Mouse (Mus musculus) C2C12 (cell line): Measurements from ENCODE around the gene Lef1. TPM values are rescaled to one million over a fixed set of nuclear protein-coding genes. Genes with fewer than 3 reads are reported as not detected.

Experiments used
- H3K27me3 ChIP-seq: one replicate; pipeline ENCODE4 v1.6.1; 2011; ENCODE audit not compliant: control insufficient read depth, insufficient read depth, insufficient read length
- H3K36me3 ChIP-seq: one replicate; pipeline ENCODE4 v1.6.1; 2011; ENCODE audit not compliant: control insufficient read depth, insufficient read depth
- H3K4me3 ChIP-seq: one replicate; pipeline ENCODE4 v1.5.1; 2011; ENCODE audit warnings: mild to moderate bottlenecking, control low read depth; ENCODE audit not compliant: poor library complexity, insufficient read depth, severe bottlenecking
- H3K79me2 ChIP-seq: one replicate; pipeline ENCODE4 v1.6.1; 2011; ENCODE audit not compliant: control insufficient read depth, insufficient read depth
- H3K79me3 ChIP-seq: one replicate; pipeline ENCODE4 v1.6.1; 2011; ENCODE audit warnings: low read depth, control low read depth
- H3ac ChIP-seq: one replicate; pipeline ENCODE3; 2011; ENCODE audit warnings: low read depth; ENCODE audit not compliant: control insufficient read depth, insufficient read length
- CEBPB ChIP-seq: IDR thresholded peaks from one replicate; pipeline ENCODE4 v1.6.1; 2011; ENCODE audit warnings: low read depth, mild to moderate bottlenecking, control low read depth, moderate library complexity
- CTCF ChIP-seq: IDR thresholded peaks from one replicate; pipeline ENCODE4 v1.5.1; 2011; ENCODE audit not compliant: control insufficient read depth, insufficient read depth, insufficient read length
- FOSL1 ChIP-seq: IDR thresholded peaks from one replicate; pipeline ENCODE4 v1.8.0; 2011; ENCODE audit warnings: mild to moderate bottlenecking, low read length; ENCODE audit not compliant: poor library complexity, insufficient read depth, severe bottlenecking
- MAX ChIP-seq: IDR thresholded peaks from one replicate; pipeline ENCODE4 v1.6.1; 2011; ENCODE audit warnings: mild to moderate bottlenecking, control low read depth
- MYOD1 ChIP-seq: IDR thresholded peaks from one replicate; pipeline ENCODE4 v1.6.1; 2011; ENCODE audit warnings: low read depth; ENCODE audit not compliant: control insufficient read depth, insufficient read length
- MYOG ChIP-seq: IDR thresholded peaks from one replicate; pipeline ENCODE4 v1.6.1; 2011; ENCODE audit not compliant: control insufficient read depth, insufficient read length; ENCODE audit errors: extremely low read depth
- USF1 ChIP-seq: IDR thresholded peaks from one replicate; pipeline ENCODE4 v1.6.1; 2011; ENCODE audit warnings: low read depth, mild to moderate bottlenecking, control low read depth, moderate library complexity
- polyA plus RNA-seq: library from polyadenylated mRNA; unstranded; fragments of >200 nt; fragmentation: generic; extraction: Trizol; gene quantifications from one replicate; pipeline ENCODE4 v1.2.1, GENCODE M21; 2012; ENCODE audit warnings: missing spikeins

Gene Lef1
- polyA plus RNA-seq, 1 experiment = 4.6 TPM

- H3ac ChIP-seq = no peak overlapping the region
- H3K79me3 ChIP-seq = no peaks in the 10 kb centered on the region
- no peaks in the 10 kb centered on the region for H3K27me3 ChIP-seq
- H3K79me2 ChIP-seq = no peaks in the 10 kb centered on the region
- H3K36me3 ChIP-seq = no peaks in the 10 kb centered on the region
- H3K4me3 ChIP-seq = no peak overlapping the region
- TF ChIP-seq FOSL1 (no peak), CEBPB (no peak), CTCF (no peak), MYOG (no peak), MAX (no peak), MYOD1 (no peak), USF1 (no peak)
Observed at GRCm38 (mm10) chr3:131117352-131117751, 7.1 kb downstream of the Lef1 start.

GRCm38 (mm10) chr3:131117883-131118282 lies 7.6 kb downstream of the Lef1 start:
- H3K4me3 ChIP-seq = no peak overlapping the region
- H3K79me3 ChIP-seq = no peaks in the 10 kb centered on the region
- H3K36me3 ChIP-seq = no peaks in the 10 kb centered on the region
- no peaks in the 10 kb centered on the region for H3K79me2 ChIP-seq
- H3K27me3 ChIP-seq = no peaks in the 10 kb centered on the region
- H3ac ChIP-seq = no peak overlapping the region
- TF ChIP-seq CTCF (no peak), FOSL1 (no peak), USF1 (no peak), MYOD1 (no peak), CEBPB (no peak), MAX (no peak)

DNA sequence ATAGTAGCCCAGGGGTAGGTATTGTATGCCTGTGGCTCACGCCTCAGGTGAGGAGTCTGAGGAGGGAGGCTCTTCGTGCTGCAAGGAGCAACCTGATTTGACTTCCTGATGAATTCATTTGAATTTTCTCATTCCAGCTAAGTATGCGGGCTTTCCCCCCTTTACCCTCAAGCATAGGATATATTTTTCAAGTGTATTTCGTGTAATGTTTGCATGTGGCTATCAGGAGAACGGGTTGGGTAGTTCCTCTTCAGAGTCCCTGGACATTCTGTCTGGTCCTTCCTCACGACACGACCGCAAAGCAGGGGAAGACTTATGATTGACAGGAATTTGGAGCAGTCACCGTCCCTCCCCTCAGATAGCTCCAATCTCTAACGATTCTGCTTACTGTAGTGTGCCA lies 9.2 kb downstream of the Lef1 start:
- H3K27me3 ChIP-seq = no peaks in the 10 kb centered on the region
- H3K4me3 ChIP-seq = no peak overlapping the region
- H3K36me3 ChIP-seq = no peaks in the 10 kb centered on the region
- H3K79me3 ChIP-seq = no peaks in the 10 kb centered on the region
- TF ChIP-seq MAX (no peak), CEBPB (no peak), USF1 (no peak), FOSL1 (no peak), MYOG (no peak), CTCF (no peak), MYOD1 (no peak)
- no peak overlapping the region for H3ac ChIP-seq
- no peaks in the 10 kb centered on the region for H3K79me2 ChIP-seq

GRCm38 (mm10) chr3:131123501-131123900 lies 13.2 kb downstream of the Lef1 start:
- no peak overlapping the region for H3ac ChIP-seq
- no peaks in the 10 kb centered on the region for H3K36me3 ChIP-seq
- H3K4me3 ChIP-seq = no peak overlapping the region
- no peaks in the 10 kb centered on the region for H3K79me2 ChIP-seq
- H3K27me3 ChIP-seq = no peaks in the 10 kb centered on the region
- TF ChIP-seq CTCF = no peak
- no peak for TF ChIP-seq MYOG
- no peak for TF ChIP-seq USF1
- TF ChIP-seq MAX = no peak
- TF ChIP-seq MYOD1 = no peak
- no peak for TF ChIP-seq CEBPB
- TF ChIP-seq FOSL1 = no peak
- H3K79me3 ChIP-seq = no peaks in the 10 kb centered on the region

DNA sequence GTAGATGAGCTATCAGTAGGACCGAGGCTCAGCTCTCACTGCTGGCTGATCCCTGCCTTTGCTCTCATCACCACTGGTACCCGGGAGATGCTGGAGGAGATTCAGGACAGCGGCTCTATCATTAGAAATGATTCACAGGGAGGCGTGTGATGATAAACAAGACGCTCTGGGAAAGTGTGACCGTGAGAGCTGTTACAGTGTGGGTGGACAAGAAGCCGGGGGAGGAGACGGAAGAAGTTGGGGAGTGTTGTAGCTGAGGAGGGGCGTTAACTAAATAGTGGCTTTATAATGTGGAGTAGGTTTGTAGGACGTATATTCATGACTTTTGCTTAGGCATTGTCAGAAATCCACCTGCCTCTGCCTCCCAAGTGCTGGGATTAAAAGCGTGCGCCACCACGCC lies 15.6 kb downstream of the Lef1 start:
- H3ac ChIP-seq = no peak overlapping the region
- H3K4me3 ChIP-seq = no peak overlapping the region
- no peaks in the 10 kb centered on the region for H3K27me3 ChIP-seq
- TF ChIP-seq FOSL1 (no peak), CTCF (no peak), MYOG (no peak), CEBPB (no peak)
- no peaks in the 10 kb centered on the region for H3K79me3 ChIP-seq
- H3K36me3 ChIP-seq = no peaks in the 10 kb centered on the region
- no peaks in the 10 kb centered on the region for H3K79me2 ChIP-seq

DNA sequence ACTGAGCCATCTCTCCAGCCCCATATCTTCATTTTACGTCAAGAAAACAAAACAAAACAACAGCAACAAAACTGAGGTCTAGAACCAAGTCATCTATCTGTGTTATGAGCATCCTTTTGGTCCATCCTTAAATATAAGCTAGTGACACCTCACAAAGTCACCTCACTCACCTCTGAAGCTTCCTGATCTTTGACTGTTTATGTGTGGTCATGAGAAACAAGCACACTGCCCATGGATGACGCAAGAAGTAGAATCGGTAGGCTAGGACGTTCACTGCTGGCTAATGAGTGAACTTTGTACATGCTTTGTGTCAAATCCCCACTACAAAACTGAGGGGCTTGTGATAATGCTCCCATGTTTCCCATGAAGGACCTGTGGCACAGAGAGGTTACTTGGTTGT lies 16.2 kb downstream of the Lef1 start:
- H3K27me3 ChIP-seq = no peaks in the 10 kb centered on the region
- H3K36me3 ChIP-seq = no peaks in the 10 kb centered on the region
- no peaks in the 10 kb centered on the region for H3K79me2 ChIP-seq
- H3K4me3 ChIP-seq = no peak overlapping the region
- no peaks in the 10 kb centered on the region for H3K79me3 ChIP-seq
- H3ac ChIP-seq = no peak overlapping the region
- TF ChIP-seq FOSL1 (no peak), MYOG (no peak)
